Mouse (Mus musculus) spleen, postnatal 10 days (tissue): ENCODE data around the gene Vtcn1.

ENCODE experiments used
- DNase-seq, 2 experiments: peaks; one replicate each; pipeline ENCODE4 v3.0.0; 2021 to 2022; ENCODE audit warnings: low spot score in 2 of 2

The Vtcn1 gene

DNA sequence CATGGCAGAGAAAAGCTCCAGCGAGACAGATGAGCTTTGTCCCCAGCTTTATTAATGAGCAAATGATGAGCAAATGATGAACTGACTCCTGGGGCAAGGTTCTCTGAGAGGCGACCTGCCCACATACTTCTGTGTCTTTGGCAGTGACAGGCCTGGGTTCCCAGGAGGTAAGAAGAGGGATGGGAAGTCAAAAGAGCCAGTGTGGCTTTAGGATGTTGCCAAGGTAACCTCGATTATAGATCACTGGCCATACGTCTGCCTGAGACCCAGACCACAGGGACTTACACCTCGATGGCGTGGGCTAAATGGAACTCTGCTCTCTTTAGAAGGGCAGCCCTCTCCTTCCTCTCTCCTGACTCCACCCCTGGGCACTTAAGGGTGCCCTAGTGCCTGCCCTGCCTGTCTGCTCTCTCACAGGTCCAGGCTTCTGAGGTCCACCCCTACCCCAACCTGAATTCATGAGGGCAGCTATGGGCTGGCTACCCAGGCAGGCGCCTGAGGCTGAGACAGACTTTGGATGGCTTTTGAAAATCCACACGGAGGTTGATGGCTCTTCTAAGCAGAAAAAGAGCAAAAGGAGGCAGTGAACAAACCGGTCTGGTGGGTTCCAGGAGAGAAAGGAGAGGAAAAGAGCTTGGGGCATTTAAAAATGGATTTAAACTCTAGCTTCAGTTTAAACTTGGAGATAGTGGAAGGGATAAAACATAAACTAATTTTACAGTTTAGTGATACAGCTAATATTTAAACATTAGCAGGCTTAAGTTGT lies 31.0 kb downstream of the Vtcn1 start:
- no peak for DNase-seq

DNA sequence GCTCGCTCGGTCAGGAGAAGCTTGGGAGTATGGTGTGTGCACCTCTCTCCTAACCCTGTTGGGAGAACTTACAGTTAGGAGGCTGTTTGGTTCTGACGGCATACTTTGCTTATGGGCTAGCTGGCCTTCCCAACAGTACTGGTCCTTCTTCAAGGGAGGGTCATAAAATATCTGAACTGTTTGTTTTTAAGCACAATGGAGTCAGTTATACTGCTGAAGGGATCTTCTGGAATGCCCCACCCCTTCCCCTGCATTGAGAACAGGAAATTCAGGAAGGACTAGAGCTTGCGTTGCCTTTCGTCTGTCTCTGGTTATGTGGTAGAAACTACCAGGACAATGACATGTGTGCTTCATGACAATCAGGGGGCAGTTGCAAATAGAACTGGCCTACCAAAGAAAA lies 31.9 kb downstream of the Vtcn1 start:
- DNase-seq: no peak

DNA sequence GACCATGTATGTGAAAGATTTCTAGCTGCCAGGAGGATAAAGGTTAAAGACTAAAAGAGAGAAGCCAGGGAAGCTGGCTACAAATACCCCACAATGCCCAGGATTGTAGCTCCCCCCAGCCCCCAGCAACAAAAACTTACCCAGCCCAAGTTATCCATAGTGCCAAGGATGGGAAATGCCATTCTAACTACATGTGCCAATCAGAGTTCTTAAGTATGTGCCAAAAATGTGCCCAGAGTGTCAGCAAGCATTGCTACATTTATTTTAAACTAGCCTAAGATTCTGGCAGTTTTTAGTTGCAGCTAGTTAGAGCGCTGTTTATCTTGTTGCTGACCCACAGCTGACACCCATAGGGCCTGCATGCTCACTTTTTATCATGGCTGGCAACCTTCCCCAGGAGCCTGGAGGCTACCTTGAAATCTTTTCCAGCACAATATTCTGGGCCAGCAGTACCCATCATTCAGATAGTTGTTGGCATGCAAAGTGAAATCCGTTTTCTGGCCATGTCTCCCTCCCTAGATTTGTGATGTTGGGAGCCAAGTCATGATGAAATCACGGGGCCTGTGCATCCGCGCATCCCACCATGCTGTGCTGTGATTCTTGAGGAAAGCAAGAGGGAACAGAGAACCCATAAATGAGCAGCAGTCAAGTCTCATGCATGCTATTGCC lies 33.2 kb downstream of the Vtcn1 start:
- DNase-seq: no peak

DNA sequence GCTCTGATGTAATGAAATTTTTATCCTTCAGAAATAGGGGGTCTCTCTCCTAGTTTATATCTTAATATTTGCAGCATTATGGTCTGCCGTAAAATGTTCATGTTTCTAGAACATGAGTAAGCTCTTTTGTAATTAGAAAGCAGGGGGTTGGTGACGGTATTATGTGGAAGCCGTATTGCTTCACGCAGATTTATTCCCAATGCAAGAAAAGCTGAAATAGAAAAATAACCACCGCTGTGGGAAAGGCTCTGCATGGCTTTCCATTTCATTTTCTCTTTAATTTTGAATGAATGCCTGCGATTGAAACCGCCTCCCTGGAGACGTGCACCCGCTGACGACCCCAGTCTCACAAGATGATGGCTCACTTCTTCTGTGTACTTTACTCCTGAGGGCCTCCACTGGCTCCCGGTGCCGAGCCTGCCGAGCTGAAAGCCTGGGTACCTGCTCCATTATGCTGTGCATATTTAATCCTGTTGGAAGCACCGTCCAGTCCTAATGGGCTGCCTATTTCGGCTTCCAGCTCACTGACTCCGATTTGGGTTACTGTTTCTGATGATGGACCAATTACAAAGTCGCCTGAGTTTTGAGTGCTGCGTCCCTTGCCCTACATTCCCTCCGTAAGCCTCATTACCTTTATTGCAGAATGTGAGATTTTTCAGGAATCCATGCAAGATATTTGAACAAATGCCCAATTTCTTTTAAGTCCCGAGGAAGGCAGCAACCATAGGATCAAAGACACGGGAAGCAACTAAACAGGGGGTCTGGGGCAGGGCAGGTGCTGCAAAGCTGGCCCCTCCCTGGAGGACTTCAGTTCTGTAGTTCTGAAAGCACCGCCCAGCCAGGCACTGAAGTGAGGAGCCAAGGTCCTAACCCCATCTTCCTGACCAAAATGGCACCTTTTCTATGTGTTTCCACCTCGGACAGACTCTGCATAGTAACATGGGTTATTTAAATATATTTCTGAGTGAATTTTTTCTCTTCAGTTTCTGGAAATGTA lies 36.3 kb downstream of the Vtcn1 start:
- no peak for DNase-seq

DNA sequence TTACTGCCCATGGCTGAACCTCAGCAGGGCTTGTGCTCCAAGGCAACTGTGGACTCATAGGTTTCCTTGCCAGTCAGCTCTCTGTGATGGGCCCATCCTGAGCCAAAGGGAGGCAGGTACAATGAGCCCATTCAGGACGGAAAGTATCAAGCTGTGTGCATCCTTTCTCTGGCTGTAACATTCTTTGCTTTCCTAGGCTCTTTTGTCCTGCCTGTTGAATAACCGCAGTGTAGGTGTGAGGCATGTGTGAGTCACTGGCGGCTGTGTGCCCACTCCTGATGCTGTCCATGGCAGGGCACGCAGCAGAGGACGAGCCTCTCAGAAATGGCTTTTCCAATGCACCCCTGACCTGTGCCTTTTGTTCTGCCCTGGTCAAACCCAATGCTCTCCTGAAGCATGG lies 41.7 kb downstream of the Vtcn1 start:
- DNase-seq: no peak

DNA sequence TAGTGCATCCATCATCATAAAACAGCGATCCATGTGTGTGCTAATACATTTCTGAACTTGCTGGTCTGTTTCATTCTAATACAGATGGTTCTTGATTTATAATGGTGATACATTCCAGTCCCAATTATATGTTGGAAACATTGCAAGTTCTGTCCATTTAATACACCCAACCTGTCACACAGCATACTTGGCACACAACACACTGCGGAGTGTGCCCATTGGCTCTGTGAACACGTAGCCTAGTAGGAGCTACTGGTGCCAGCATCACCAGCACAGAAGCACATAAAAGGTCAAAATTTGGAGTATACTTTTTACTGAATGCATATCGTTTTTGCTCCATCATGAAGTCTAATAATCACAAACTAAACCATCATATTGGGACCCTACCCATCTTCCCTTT lies 51.8 kb downstream of the Vtcn1 start:
- no peak for DNase-seq

DNA sequence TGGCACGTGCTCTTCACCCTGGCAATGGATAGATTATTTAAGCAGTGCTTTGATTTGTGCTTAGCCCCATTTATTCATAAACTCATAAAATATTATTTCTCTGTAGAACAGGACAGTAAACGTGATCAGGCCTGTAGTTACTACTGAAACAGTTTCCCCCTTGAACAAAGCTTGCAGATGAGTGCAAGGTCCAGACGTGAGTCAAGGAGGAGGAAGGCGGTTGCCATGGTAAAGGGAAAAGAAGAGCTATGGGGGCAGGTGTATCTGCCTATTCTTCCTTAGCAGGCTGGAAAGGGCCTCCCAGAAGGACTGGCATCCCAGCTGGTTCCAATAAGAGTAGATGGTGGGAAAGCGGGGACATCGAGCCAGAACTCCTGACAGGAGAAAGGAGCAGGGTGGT lies 56.1 kb downstream of the Vtcn1 start:
- DNase-seq: no peak

DNA sequence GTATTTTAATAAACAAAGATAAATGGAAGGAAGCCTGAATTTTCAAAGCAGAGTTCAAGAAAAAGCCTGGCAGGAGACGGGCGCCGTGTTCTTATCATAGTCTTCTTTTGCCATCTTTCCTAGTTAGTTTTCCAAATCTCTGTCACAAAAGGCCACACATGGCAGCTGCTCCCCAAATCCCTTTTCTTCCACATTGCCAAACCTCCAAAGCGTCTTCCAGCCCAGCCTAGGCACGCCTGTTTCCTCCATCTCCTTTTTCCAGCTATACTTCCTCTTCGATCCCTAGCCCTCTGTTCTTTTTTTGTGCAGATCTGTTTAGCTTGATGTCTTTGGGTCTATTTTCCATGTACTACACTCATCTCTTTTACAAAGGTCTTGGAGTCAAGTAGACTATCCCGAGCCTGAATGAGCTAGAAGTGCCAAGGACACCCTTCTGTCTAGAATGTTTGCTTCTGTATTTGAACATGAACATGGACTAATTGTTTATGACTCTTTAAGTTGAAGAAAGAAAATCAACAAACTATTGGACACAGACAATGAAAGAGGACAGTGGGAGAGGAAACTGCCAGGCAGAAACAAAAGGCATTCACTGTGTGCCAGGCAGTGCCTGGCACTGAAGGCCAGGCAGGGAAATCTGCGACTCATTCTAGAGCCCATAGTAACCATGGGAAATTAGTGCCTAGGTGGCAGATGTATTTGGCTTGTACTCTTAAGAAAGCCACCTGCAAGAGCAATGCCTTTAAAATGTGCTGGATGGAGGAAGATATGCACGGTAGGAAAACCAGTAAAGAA lies 56.8 kb downstream of the Vtcn1 start:
- no peak for DNase-seq

DNA sequence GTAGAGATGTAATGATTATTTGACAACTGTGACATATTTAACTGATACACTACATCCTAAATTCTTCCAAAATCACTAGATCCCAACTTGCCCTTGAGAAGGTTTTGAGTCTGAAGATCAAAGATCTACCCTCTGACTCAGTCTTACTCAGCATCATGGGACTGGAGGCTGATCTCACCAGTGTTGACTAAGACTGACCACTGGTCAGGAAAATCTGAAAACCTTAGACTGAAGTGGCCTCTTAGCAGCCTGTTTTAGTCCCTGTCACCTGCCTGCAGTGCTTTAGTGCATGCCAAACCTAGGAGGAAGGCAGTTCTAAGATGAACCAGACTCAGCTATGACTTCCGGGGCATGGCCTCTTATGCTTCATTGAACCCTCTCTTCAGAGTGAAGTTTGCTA lies 64.0 kb downstream of the Vtcn1 start:
- no peak for DNase-seq

DNA sequence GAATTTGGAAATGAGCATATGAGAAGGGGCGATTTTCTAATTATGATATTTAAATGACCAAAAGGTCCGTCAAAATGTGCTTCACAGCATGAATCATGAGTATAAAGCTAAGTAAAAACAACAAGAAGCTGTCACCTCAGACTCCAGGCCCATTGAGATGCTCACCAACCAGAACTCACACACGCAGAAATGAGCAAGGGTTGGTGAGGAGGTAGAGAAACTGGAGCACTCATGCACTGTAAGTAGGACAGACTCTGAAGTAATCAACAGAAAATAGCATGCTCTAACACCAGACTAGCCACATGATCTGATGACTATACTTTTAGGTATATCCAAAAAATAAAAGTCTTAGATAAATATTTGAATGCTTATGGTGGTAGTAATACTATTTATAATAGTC lies 65.1 kb downstream of the Vtcn1 start:
- no peak for DNase-seq

DNA sequence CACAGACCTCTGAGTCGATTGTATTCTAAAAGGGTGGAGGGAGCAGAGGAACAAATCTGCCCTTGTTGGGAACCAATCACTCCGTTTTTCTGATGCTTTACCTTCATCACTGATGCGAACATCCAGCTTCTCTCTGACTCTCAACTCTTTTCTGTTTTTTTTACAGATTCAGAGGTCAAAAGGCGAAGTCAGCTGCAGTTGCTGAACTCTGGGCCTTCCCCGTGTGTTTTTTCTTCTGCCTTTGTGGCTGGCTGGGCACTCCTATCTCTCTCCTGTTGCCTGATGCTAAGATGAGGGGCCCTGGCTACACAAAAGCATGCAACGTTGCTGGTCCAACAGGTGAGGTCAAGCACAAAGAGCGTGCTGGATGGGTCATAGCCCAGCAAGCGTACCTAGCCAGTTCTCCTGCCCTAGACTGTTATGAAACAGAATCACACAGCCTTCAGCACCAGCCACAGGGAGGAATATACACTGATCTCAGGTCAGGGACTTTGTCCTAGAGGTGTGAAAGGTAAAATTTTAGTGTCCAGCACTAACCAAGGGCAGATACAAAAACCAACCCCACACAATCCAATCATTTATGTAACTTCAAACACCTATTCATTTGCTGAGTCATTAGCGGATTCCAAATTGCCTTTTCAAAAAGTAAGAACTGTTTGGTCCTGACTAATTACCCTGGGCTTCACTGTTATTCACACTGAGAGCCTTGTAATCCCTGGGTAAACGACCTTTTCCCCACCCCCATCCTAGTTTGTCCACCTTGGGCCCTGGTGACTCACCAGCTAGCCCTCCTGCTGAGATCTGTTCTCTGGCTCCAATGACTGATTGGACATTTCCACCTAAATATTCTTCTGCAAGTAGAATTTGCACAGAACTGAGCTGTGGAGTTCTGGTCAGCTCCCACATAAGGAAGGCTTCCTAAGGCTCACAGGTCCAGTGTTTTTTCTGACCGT lies 67.4 kb downstream of the Vtcn1 start:
- no peak for DNase-seq

DNA sequence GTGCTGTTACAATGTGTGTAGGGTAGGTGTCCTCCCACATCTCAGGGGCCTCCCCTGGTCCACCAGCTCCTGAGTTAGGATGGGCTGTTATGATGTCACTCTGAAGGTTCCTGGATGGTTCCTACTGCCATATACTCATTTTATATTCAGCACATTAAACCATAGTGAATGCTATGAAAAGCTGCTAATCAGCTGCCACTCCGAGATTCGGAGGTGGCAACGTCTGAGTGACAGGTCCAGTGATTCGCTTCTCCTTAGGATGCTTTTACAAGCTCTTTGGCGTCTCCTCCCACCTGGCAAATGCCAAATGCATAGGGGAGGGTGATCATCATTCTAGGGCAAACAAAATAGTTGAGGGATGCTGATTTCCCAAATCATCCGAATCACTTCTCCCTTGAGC lies 70.2 kb downstream of the Vtcn1 start:
- no peak for DNase-seq

DNA sequence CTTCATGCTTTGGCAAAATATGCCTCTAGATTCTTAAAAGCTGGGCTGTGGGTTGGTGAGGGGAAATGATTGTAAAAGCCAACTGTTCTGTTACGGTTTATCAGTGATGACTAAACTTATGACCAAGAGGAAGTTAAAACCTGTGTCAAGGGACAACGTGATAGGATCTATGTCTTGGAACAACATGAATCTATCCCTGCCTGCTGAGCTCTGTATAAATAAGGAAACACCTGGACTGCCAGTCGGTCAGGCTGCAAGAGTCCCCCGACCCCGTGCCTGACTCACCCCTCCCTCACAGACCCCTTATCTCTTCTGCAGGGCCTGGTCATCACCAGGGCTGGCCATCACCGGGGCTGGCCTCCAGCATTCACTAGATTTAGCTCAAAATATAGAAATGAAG lies 80.9 kb downstream of the Vtcn1 start:
- DNase-seq: no peak

DNA sequence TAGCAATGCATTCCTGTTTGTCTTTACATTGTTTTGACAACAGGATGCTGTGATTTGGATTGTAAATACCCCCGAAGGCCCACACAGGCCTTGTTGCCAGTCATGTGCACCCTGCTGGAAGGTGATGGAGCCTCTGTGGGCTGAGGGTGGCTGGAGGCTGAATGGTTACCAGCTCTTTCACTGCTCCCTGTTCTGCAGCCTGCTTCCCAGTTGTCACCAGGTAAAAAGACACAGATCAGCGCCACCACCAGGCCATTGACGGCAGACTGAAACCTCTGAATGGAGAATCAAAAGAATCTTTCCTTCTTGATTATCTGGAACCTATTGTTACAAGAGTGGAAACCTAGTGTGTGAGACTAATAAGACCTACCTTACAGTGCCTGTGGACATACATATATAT lies 81.7 kb downstream of the Vtcn1 start:
- DNase-seq: peak in 1 of 2 experiments; percentile 32

DNA sequence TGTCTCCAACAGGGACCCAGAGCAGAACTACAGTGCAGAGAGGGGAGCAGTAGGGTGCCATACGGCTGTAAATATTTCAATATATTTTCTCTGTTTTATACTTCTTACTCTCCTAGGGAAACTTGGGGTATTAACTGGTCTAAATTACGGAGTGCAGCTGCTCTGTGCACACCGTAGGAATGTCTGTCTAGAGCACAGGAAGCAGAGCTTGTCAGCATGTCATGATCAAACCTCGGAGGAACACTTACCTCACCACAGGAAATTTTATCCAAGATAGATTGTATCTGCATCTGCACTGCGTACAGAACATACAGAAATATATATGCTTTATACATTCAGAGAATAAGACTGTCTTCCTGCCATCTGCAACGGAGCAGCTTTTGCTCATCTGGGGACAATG lies 83.3 kb downstream of the Vtcn1 start:
- DNase-seq: no peak

DNA sequence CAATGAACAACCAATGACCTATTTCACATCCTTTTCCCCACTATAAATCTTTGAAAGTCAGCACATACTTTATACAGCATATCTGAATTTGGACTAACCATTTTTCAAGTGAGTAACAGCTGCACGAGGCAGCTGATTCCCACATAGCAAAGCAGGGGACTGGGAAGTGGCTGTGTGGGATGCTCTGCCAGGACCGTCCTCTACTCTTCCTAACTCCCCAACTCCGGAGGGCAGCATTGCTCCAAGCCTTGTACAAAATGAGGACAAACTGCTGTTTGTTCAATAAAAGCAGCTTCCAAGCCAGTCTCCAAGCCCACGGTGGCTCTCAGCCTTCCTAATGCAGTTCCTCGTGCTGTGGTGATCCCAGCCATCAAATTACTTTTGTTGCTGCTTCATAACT lies 85.4 kb downstream of the Vtcn1 start:
- no peak for DNase-seq

DNA sequence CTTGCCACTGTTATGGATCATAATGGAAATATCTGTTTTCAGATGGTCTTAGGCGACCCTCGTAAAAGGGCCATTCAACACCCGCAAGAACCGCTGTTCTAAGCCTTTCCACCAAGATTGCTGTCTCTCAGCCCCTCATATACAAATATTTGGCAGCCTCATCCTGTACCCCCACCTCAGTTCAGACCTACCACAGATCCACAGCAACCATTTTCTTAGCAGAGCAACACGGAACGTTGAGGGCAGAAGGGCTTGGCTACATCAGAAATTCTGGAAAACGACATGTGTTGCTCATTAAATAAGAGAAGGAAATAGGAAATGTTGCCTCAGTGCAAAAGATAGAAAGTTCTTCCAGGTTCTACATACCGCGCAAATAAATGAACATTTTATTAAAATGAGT lies 85.8 kb downstream of the Vtcn1 start:
- DNase-seq: no peak

DNA sequence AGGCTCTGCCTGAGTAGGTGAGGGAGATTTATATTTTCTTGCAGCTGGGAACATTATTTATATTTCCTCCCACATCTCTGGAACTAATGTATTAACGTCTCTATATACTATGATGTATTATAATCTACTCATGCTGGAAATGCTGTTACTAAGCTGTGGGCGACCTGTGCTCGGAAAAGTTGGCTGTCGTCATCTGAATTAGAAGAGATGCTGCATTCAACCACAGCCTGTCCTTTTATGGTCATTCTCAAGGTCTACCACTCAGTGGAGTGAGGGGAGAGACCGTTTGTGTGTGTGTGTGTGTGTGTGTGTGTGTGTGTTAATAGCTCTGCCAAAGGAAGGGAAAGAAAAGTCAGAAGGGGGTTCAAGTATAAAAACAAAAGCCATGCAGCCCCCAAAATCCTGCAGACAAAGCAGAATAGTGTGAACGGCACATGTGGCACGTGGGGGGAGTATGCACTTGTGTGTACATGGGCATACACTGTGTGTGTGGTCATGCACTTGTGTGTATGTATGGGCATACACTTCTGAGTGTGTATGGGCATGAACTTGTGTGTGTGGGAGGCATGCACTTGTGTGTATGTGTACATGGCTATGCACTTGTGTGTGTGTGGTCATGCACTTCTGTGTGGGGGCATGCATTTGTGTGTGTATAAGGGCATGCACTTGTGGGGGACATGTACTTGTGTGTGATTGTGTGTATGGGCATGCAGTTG lies 86.4 kb downstream of the Vtcn1 start:
- no peak for DNase-seq

DNA sequence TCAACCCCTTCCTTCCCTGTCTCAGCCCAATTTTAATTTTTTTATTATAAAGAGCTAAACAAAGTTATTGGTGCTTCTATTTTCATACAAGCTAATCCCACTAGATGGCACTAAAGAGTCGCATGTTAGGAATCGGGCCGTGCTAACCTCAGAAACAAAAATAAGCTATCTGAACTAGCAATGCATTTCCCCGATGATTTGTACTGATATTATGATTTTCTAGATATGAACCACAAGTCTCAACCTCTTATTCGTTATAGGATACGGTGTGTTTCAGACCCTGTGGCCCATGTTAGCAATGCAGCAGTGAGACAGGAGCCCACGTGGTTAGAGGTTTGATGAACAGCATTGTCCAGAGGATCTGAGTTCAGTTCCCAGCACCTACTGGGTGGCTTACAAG lies 91.6 kb downstream of the Vtcn1 start:
- DNase-seq: no peak

DNA sequence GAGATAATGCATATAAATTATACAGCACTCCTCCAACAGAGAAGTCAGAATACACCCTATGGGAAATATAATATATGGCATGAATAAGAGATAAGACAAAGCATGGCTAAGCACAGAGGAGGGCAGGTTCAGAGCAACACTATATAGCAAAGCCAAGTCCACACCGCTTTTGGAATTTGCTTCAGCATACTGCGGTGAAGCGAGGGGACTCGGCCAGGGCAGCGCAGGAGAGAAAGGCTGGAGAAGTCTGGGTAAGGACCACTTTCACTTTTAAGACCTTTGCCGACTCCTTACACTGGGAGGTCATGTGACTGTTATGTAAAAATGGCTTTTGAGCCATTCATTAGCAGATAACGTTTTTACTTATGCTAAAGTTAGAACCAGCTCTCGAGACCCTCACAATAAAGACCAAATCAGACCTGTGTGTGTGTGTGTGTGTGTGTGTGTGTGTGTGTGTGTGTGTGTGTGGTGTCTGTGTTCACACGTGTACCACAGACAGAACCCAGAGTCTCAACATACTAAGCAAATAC lies 95.4 kb downstream of the Vtcn1 start:
- DNase-seq: no peak
